Mouse (Mus musculus) A20 (cell line): ENCODE data around the gene Pcbp4.
"Not testable (repeated sequence)": the region's sequence is repeated elsewhere in the genome, so short reads cannot be mapped to it uniquely, and the experiment has no call there.

Source experiments
- DNase-seq: peaks from one replicate; pipeline ENCODE4 v3.0.0-alpha.2; 2011; ENCODE audit warnings: low read depth, low spot score

Pcbp4 gene

DNA sequence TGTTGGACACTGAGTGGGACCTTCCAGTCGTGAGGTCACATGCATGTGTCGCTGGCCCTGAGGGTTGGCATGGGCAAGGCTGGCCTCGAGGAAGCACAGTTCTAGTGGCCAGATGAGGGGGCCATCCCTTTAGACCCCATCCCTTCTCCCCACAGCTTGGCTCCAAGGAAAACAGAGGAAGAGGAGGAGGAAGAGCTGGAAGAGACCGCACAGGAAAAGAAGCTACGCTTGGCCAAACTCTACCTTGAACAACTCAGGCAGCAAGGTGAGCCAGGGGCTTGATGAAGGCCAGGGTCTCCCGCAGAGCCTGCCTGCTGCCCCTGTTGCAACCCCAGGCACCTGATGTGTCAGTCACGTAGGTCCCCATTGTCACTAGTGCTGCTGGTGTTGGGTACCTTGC, 27.4 kb downstream of the Pcbp4 start:
- DNase-seq = no peak

DNA sequence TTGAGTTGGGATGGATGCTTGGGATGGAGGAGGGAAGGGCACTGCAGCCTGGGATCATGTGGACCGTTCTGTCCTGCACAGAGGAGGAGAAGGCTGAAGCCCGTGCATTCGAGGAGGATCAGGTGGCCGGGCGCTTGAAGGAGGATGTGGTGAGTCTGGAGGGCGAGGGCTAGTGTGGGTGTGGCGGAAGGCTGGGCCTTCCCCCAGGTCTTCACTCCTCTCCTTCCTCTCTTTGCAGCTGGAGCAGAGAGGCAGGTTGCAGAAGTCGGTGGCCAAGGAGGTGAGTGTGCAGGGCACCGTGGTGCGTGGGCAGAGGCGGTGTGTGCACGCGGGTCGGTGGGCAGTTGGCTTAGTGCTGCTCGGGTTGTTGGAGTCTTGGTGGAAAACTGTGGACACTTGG, 28.0 kb downstream of the Pcbp4 start:
- no peak for DNase-seq

DNA sequence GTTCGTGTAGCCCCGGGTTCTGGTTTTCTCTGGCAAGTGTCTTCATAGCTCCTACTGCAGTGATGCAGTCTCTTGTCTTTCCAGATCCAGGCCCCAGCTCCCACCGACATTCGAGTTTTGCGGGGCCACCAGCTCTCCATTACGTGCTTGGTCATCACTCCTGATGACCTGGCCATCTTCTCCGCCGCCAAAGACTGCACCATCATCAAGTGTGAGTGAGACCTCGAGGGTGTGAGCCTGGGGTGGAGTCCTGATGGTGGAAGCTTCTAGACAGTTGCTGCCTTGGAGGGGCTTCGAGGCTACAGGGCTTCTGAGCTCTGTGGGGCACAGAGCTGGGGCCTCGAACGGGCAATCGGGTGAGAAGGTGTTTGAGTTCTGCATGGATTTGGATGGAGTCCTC, 28.6 kb downstream of the Pcbp4 start:
- no peak for DNase-seq

DNA sequence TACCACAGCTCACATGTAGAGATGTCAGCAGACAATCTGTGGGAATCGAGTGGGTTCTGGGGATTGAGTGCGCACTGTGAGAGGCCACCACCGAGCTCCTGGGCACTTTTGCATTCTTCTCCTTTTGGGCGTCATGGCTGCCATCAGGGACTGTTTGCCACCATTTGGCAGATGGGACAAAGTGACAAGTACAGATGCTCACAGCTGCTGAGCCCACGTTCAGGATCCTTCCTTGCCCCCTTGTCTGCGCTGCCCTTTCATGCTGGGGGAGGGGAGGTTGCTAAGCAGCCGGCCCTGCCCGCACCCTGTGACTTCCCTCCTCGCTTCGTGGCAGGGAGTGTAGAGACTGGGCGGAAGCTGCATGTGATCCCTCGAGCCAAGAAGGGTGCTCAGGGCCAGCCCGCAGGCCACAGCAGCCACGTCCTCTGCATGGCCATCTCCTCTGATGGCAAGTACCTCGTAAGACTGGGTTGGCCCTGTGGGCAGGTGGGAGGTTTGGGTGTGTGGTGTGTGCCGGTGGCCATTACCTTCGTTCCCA, 29.6 kb downstream of the Pcbp4 start:
- DNase-seq = no peak

DNA sequence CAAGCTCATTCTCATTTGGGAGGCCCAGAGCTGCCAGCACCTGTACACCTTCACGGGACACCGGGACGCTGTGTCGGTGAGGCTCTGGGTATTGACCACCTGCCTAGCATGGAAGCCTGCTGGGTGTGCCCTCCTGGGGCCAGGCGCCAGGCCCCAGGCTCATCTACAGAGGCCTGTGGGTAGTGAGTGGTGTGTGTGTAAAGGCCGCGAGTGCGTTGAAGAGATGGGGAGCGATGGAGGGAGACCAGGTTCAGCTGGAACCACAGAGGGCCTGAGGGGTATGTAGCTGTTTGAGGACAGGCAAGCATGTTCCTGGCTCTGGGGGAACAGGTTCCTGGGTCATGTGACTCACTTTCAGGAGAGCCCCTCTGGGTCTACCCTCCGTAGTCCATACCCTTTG, 30.0 kb downstream of the Pcbp4 start:
- no peak for DNase-seq

DNA sequence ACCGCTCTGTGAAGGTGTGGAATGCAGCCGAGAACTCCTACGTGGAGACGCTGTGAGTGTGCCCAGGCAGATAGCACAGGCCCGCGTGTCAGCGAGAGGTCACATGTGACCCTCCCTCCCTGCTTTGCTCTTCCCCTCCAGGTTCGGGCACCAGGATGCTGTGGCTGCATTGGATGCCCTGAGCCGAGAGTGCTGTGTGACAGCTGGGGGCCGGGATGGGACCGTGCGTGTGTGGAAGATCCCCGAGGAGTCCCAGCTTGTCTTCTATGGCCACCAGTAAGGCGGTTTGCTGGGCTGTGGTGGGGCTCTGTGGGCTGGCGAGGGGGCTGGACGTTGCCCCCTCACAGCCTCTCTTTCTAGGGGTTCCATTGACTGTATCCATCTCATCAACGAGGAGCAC, 30.5 kb downstream of the Pcbp4 start:
- DNase-seq = no peak

DNA sequence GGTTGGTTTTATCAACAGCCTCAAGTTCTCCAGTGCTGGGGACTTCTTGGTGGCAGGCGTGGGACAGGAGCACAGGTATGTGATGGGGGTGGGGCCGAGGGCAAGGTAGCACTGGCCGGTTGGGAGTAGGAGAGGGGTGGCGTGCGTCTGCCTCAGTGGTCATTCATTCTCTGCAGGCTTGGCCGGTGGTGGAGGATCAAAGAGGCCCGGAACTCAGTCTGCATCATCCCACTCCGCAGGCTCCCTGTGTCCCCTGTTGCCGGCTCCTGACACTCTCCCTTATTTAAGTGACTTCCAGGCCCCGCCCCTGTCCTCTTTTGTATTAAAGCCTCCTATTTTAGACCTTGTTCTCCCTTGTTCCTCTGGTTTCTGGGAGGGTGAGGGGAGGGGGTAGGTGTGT, 32.0 kb downstream of the Pcbp4 start:
- DNase-seq = no peak

DNA sequence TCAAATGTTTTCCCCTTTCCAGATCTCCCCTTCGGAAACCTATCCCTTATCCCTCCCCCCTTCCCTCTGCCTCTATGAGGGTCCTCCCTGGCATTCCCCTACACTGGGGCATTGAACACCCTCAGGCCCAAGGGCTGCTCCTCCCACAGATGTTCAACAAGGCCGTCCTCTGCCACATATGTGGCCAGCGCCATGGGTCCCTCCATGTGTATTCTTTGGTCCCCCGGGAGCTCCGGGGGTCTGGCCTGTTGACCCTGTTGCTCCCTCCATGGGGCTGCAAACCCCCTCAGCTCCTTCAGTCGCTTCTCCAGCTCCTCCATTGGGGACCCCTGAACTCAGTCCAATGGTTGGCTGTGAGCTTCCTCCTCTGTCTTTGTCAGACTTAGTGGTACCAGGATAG, 34.5 kb downstream of the Pcbp4 start:
- not testable (repeated sequence) for DNase-seq

DNA sequence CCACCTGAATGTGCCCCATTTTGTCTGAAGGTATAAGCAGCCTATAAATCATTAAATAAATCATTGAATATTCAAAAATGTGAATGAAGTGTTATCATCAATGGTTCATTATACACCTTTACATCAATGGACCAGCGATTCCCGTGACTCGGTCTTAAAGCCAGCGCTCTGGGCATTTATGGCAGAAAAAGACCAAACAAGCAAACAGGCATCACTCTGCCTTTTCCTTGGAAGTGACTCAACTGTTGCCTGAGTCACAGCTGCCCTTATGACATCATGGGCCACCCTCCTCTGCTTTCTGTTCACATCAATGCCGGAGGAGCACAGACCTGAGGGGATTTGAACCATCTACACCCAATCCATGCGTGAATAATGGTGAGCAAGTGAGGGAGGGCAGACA, 46.6 kb downstream of the Pcbp4 start, which contains the start of gene Iqcf1:
Gene Iqcf1 (plus strand): TSS at position 301 of the 400 bp plus-strand sequence.
- no peak for DNase-seq

DNA sequence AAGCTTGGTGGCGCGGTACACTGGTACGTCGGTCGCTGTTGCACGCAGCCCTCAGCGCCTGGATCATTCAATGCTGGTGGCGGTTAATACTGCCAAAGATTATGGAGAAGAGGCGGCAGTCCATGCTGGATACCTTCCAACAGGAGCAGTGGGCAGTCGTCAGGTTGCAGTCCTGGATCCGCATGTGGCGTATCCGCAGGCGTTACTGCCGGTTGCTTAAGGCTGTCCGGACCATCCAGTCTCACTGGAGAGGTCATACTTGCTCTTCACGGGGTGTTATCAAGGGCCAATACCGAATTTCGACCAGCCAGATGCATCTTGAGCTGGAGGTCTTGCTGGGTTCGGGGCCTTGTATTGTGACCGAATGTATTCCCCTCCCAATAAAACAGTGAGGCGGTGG, 48.8 kb downstream of the Pcbp4 start:
- no peak for DNase-seq

DNA sequence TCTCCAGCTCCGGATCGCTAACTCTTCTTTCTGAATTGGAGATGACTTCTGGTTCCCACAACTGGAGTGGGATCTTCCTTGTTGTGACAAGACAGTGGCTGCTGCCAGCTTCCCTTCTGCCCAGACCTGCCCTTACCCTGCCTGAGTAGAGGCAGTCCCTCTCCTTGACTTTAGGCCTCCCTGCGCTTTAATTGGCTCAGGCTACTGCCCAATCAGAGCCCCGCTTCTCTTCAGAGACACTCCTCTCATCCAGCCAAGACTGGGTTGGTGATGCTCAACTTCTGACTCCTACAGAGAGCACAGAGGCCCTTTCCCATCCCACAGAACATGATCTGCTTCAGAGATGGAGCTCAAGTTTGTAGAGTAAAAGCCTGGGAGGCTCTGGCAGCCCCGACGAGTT, 51.2 kb downstream of the Pcbp4 start:
- DNase-seq = no peak

DNA sequence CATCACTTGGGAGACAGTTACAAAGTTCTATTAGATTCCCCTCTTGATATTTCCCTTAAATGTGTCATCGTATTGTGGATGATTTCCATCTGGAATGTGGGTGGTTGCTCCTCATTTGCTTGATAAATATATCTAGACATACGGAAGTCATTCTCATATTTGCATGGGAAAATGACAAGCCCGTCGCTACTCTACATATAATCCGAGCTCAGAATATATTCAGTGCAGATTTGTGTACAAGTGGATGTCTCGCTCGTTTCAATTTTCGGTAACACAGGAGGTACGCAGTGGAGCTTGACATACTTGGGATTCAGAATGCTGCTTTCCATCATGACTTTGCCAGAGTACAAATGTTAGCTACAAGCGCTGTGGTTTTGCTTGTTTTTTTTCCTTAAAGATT, 56.3 kb downstream of the Pcbp4 start:
- no peak for DNase-seq

DNA sequence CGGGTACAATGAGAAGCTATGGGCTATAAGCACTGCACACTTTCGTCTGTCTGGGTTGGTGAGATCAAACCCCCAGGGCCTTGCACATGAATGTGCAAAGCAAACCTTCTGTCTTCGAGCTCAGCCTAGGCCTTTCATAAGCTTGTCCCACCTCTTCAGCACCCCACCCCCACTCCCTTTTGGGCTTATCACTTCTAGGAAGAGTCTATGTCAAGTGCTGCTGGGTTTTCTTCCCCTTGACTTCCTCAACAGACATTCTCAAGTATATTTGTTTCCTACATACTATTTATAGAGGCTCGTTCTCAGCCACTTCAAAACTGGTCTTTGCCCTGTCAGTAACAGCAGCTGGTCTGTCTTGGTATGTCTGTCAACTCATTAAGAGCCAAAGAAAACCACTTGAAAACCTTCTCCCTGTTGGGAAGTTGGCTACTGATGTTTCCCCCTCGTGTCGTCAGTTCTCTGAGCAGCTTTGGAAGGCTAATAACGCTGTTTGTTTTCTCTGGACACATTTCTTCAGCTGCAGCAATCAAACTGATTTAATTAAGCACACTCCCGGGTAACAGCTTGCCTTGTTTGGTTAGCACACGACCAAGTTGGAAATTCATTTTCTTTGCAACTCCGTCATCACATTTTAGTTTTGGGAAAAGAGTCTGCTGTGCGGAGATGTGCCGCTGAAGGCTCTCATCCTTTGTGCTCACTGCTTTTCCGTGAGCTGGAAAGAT, 59.8 kb downstream of the Pcbp4 start:
- DNase-seq = peak; percentile 18

DNA sequence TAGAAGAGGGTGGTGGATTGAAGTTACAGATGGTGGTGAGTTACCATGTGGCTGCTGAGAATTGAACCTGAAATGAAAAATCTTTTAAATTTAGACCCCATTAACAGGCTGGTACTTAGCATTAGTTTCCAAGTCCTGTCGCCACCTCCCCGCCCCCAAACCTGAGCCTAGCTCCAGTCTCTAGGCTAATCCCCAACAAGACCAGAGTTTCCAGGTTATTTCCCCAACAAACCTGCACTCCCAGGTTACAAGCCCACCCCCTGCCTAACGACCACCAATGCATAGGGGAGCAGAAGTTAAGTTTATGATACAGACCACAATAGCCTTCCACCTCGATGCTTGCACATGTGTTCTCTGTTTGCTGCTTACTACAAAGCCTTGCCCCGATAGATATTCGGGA, 60.5 kb downstream of the Pcbp4 start:
- no peak for DNase-seq
